Mouse (Mus musculus): ENCODE measurements around the gene Alb. TPM values are rescaled to one million over a fixed set of nuclear protein-coding genes. Genes with fewer than 3 reads are reported as not detected.

Alb gene
- polyA plus RNA-seq, 1 experiment from 2014 or later, result not detected

DNA sequence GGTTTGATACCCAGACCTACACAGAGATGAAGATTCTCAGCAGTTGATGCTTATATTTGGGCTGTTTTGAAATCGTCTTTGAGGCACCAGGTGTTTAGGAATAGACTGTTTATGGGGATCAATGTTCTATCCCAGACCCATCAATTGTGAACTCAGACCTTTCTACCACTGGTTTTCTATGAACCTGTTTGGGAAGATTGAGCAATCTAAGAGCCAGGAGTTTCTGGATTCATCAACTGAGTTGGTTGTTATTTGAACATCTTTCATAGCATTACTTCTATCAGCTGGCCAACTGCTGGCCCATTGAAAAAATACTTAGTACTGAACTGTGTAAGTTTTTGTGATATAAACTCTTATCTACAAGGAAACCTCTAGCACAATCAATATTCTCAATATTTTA, 3.5 kb upstream of the Alb start:
- no peaks in the 10 kb centered on the region for H3K36me3 ChIP-seq (replicated peaks; ENCODE audit: control insufficient read depth, insufficient read depth)
- no peaks in the 10 kb centered on the region for H3K9me3 ChIP-seq (ENCODE audit: control insufficient read depth, low read length)
- H3K4me3 ChIP-seq (replicated peaks; ENCODE audit: low read length), result no peak overlapping the region
- no peaks in the 10 kb centered on the region for H3K27me3 ChIP-seq (ENCODE audit: control insufficient read depth, insufficient read depth, low read length)
- ATAC-seq (ENCODE audit: low FRiP score), result no peak
- H3K4me1 ChIP-seq (replicated peaks; ENCODE audit: control insufficient read depth, insufficient read depth, low read length), result no peaks in the 10 kb centered on the region
- H3K4me2 ChIP-seq (replicated peaks), result no peak overlapping the region
- WGBS, result 89% methylated on average over 1 of the region's 1 CpGs
- no peak for DNase-seq (ENCODE audit: low spot score)
- no peak overlapping the region for H3K27ac ChIP-seq
- H3K9ac ChIP-seq, result no peak overlapping the region

GRCm38 (mm10) chr5:90458727-90459126, 2.0 kb upstream of the Alb start:
- Histone ChIP-seq H3K9ac (no peak overlapping the region), H3K9me3 (ENCODE audit: control insufficient read depth, low read length) (no peaks in the 10 kb centered on the region), H3K4me2 (replicated peaks) (no peak overlapping the region), H3K36me3 (replicated peaks; ENCODE audit: control insufficient read depth, insufficient read depth) (no peaks in the 10 kb centered on the region), H3K4me3 (replicated peaks; ENCODE audit: low read length) (no peak overlapping the region), H3K4me1 (replicated peaks; ENCODE audit: control insufficient read depth, insufficient read depth, low read length) (no peaks in the 10 kb centered on the region), H3K27me3 (ENCODE audit: control insufficient read depth, insufficient read depth, low read length) (no peaks in the 10 kb centered on the region), H3K27ac (no peak overlapping the region)
- no peak for DNase-seq (ENCODE audit: low spot score)
- WGBS, result 87% methylated on average over 5 of the region's 5 CpGs
- ATAC-seq (ENCODE audit: low FRiP score), result no peak

GRCm38 (mm10) chr5:90466806-90467205, 6.1 kb downstream of the Alb start:
- Histone ChIP-seq H3K4me2 (replicated peaks) (no peak overlapping the region), H3K27me3 (ENCODE audit: control insufficient read depth, insufficient read depth, low read length) (no peaks in the 10 kb centered on the region), H3K36me3 (replicated peaks; ENCODE audit: control insufficient read depth, insufficient read depth) (no peaks in the 10 kb centered on the region), H3K4me1 (replicated peaks; ENCODE audit: control insufficient read depth, insufficient read depth, low read length) (no peaks in the 10 kb centered on the region), H3K9ac (no peak overlapping the region), H3K9me3 (ENCODE audit: control insufficient read depth, low read length) (no peaks in the 10 kb centered on the region), H3K4me3 (replicated peaks; ENCODE audit: low read length) (no peak overlapping the region), H3K27ac (no peak overlapping the region)
- ATAC-seq (ENCODE audit: low FRiP score), result no peak
- 81% methylated on average over 4 of the region's 4 CpGs for WGBS
- no peak for DNase-seq (ENCODE audit: low spot score)

GRCm38 (mm10) chr5:90467245-90467644, 6.5 kb downstream of the Alb start:
- Histone ChIP-seq H3K4me2 (replicated peaks) (no peak overlapping the region), H3K4me3 (replicated peaks; ENCODE audit: low read length) (no peak overlapping the region), H3K4me1 (replicated peaks; ENCODE audit: control insufficient read depth, insufficient read depth, low read length) (no peaks in the 10 kb centered on the region), H3K27me3 (ENCODE audit: control insufficient read depth, insufficient read depth, low read length) (no peaks in the 10 kb centered on the region), H3K36me3 (replicated peaks; ENCODE audit: control insufficient read depth, insufficient read depth) (no peaks in the 10 kb centered on the region), H3K9me3 (ENCODE audit: control insufficient read depth, low read length) (no peaks in the 10 kb centered on the region), H3K9ac (no peak overlapping the region), H3K27ac (no peak overlapping the region)
- DNase-seq (ENCODE audit: low spot score) (peak; percentile 38), ATAC-seq (ENCODE audit: low FRiP score) (no peak)
- WGBS, result 9% methylated on average over 6 of the region's 6 CpGs

DNA sequence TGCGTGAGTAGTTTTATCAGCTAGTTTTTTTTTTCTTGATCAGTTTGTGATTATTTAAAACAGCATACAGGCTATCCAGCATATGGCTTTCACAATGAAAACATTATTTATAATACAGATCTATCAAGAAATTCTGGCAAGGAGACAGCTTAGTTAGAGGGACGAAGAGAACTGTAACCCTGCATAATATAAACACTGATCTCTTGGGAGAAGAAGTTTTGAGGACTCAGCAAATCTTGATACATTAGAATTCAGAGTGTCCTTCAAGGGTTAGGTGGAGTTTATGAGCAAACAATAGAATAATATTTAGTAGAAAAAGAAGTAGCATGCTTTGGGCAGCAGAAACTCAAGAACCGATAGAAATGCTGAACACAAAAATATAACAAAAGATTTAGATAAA, 10.1 kb downstream of the Alb start:
- Histone ChIP-seq H3K27me3 (ENCODE audit: control insufficient read depth, insufficient read depth, low read length) (no peaks in the 10 kb centered on the region), H3K9me3 (ENCODE audit: control insufficient read depth, low read length) (no peaks in the 10 kb centered on the region), H3K27ac (no peak overlapping the region), H3K4me3 (replicated peaks; ENCODE audit: low read length) (no peak overlapping the region), H3K4me1 (replicated peaks; ENCODE audit: control insufficient read depth, insufficient read depth, low read length) (no peaks in the 10 kb centered on the region), H3K36me3 (replicated peaks; ENCODE audit: control insufficient read depth, insufficient read depth) (no peaks in the 10 kb centered on the region), H3K4me2 (replicated peaks) (no peak overlapping the region), H3K9ac (no peak overlapping the region)
- WGBS, result 88% methylated on average over 3 of the region's 3 CpGs
- no peak for ATAC-seq (ENCODE audit: low FRiP score)
- no peak for DNase-seq (ENCODE audit: low spot score)

GRCm38 (mm10) chr5:90473902-90474301, 13.2 kb downstream of the Alb start:
- no peaks in the 10 kb centered on the region for H3K27me3 ChIP-seq (ENCODE audit: control insufficient read depth, insufficient read depth, low read length)
- H3K9ac ChIP-seq, result no peak overlapping the region
- no peak overlapping the region for H3K4me2 ChIP-seq (replicated peaks)
- ATAC-seq (ENCODE audit: low FRiP score), result no peak
- no peaks in the 10 kb centered on the region for H3K9me3 ChIP-seq (ENCODE audit: control insufficient read depth, low read length)
- H3K36me3 ChIP-seq (replicated peaks; ENCODE audit: control insufficient read depth, insufficient read depth), result no peaks in the 10 kb centered on the region
- H3K27ac ChIP-seq, result no peak overlapping the region
- 93% methylated on average over 4 of the region's 4 CpGs for WGBS
- no peak overlapping the region for H3K4me3 ChIP-seq (replicated peaks; ENCODE audit: low read length)
- H3K4me1 ChIP-seq (replicated peaks; ENCODE audit: control insufficient read depth, insufficient read depth, low read length), result no peaks in the 10 kb centered on the region
- DNase-seq (ENCODE audit: low spot score), result no peak

DNA sequence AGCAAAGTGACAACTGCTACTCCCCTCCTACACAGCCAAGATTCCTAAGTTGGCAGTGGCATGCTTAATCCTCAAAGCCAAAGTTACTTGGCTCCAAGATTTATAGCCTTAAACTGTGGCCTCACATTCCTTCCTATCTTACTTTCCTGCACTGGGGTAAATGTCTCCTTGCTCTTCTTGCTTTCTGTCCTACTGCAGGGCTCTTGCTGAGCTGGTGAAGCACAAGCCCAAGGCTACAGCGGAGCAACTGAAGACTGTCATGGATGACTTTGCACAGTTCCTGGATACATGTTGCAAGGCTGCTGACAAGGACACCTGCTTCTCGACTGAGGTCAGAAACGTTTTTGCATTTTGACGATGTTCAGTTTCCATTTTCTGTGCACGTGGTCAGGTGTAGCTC, 13.7 kb downstream of the Alb start:
- Histone ChIP-seq H3K27ac (no peak overlapping the region), H3K9me3 (ENCODE audit: control insufficient read depth, low read length) (no peaks in the 10 kb centered on the region), H3K4me1 (replicated peaks; ENCODE audit: control insufficient read depth, insufficient read depth, low read length) (no peaks in the 10 kb centered on the region), H3K4me2 (replicated peaks) (no peak overlapping the region), H3K36me3 (replicated peaks; ENCODE audit: control insufficient read depth, insufficient read depth) (no peaks in the 10 kb centered on the region), H3K27me3 (ENCODE audit: control insufficient read depth, insufficient read depth, low read length) (no peaks in the 10 kb centered on the region), H3K4me3 (replicated peaks; ENCODE audit: low read length) (no peak overlapping the region), H3K9ac (no peak overlapping the region)
- WGBS, result 90% methylated on average over 5 of the region's 5 CpGs
- no peak for DNase-seq (ENCODE audit: low spot score)
- no peak for ATAC-seq (ENCODE audit: low FRiP score)

GRCm38 (mm10) chr5:90476741-90477140, 16.0 kb downstream of the Alb start:
- Histone ChIP-seq H3K4me1 (replicated peaks; ENCODE audit: control insufficient read depth, insufficient read depth, low read length) (no peaks in the 10 kb centered on the region), H3K9ac (no peak overlapping the region), H3K27ac (no peak overlapping the region), H3K9me3 (ENCODE audit: control insufficient read depth, low read length) (no peaks in the 10 kb centered on the region), H3K27me3 (ENCODE audit: control insufficient read depth, insufficient read depth, low read length) (no peaks in the 10 kb centered on the region), H3K4me3 (replicated peaks; ENCODE audit: low read length) (no peak overlapping the region), H3K36me3 (replicated peaks; ENCODE audit: control insufficient read depth, insufficient read depth) (no peaks in the 10 kb centered on the region), H3K4me2 (replicated peaks) (no peak overlapping the region)
- no peak for ATAC-seq (ENCODE audit: low FRiP score)
- DNase-seq (ENCODE audit: low spot score), result no peak
- 90% methylated on average over 3 of the region's 3 CpGs for WGBS

DNA sequence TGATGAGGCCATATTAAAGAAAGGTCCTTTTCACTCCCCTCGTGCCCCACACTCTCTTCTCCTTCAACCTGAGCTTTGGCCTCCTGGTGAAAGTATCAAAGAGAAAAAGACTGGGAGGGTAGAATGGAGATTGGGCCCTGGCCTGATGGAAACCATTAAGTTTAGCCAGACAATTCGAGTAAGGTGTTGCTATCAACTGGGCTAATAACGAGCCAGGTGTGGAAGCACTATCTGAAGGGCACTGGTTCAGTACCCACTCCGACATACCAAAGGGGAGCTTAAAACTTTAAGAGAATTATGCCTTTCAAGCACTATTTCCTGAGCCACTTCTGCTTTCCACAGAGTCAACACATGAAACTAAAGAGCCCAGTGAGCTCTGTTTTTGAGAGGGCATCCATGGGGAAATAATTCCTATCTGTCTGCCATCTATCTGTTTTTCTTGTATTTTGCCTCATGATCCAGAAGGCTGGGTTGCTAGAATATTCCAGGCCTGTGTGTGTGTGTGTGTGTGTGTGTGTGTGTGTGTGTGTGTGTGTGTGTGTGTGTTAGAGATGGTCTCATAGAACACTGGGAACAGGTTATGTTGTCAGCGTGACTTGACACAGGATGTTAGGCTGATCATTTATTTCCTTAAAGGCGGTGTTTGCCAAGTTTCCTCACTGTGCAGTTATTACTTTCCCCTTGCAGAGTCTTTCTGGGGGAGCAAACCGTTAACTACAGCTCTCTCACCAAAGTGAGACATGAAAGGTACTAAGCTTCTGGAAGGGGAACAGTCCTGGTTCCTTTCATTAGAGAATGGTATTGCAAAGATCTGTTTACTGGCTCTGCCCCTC, 16.8 kb downstream of the Alb start:
- Histone ChIP-seq H3K27me3 (ENCODE audit: control insufficient read depth, insufficient read depth, low read length) (no peaks in the 10 kb centered on the region), H3K4me3 (replicated peaks; ENCODE audit: low read length) (no peak overlapping the region), H3K27ac (no peak overlapping the region), H3K9me3 (ENCODE audit: control insufficient read depth, low read length) (no peaks in the 10 kb centered on the region), H3K4me2 (replicated peaks) (no peak overlapping the region), H3K9ac (no peak overlapping the region), H3K4me1 (replicated peaks; ENCODE audit: control insufficient read depth, insufficient read depth, low read length) (no peaks in the 10 kb centered on the region), H3K36me3 (replicated peaks; ENCODE audit: control insufficient read depth, insufficient read depth) (no peaks in the 10 kb centered on the region)
- 86% methylated on average over 7 of the region's 7 CpGs for WGBS
- DNase-seq (ENCODE audit: low spot score) (no peak), ATAC-seq (ENCODE audit: low FRiP score) (no peak)

DNA sequence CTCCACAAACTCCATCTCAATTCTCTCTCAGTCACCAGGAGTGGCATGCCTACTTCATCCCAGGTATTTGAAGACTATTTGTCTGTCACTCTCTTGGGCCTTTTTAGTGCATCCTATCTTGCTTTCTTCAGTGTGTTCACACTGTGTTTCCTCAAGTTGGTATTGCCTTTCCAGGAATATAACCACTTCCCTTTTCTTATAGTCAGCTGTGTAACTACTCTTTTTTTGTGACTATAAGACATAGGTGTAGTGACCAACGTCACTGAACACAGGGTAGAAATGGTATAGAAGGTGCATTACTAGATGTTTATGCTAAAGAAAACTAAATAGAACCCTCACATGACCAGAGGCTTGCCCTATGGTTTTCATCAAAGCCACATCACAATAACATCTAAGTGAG, 18.2 kb downstream of the Alb start:
- H3K27me3 ChIP-seq (ENCODE audit: control insufficient read depth, insufficient read depth, low read length), result no peaks in the 10 kb centered on the region
- ATAC-seq (ENCODE audit: low FRiP score) (no peak), DNase-seq (ENCODE audit: low spot score) (no peak)
- H3K27ac ChIP-seq, result no peak overlapping the region
- no peak overlapping the region for H3K4me2 ChIP-seq (replicated peaks)
- H3K4me1 ChIP-seq (replicated peaks; ENCODE audit: control insufficient read depth, insufficient read depth, low read length), result no peaks in the 10 kb centered on the region
- 88% methylated on average over 1 of the region's 1 CpGs for WGBS
- H3K36me3 ChIP-seq (replicated peaks; ENCODE audit: control insufficient read depth, insufficient read depth), result no peaks in the 10 kb centered on the region
- H3K9ac ChIP-seq, result no peak overlapping the region
- H3K4me3 ChIP-seq (replicated peaks; ENCODE audit: low read length), result no peak overlapping the region
- no peaks in the 10 kb centered on the region for H3K9me3 ChIP-seq (ENCODE audit: control insufficient read depth, low read length)

Data from hindbrain, embryonic 14.5 days (tissue).